Mouse (Mus musculus): ENCODE data around the gene Rab3gap1. TPM values are rescaled to one million over a fixed set of nuclear protein-coding genes. Genes with fewer than 3 reads are reported as not detected.

Gene Rab3gap1
- total and polyA plus RNA-seq, 3 experiments, result 21.7 to 37.5 (median 21.8) TPM

- peaks cover 9% of the 10 kb centered on the region for H3K79me2 ChIP-seq (replicated peaks; ENCODE audit: control insufficient read depth, extremely low read depth, insufficient read depth, poor library complexity, severe bottlenecking)
- peaks cover 9 to 30% of the 10 kb centered on the region in 2 experiments for H3K36me3 ChIP-seq (replicated peaks in 1 of 2; ENCODE audit: control insufficient read depth in 1 of 2, insufficient read depth in 1 of 2, low read length in 1 of 2)
- peaks cover 2 to 16% of the 10 kb centered on the region in 2 experiments; a peak in 2 of 4 replicates for H3K4me1 ChIP-seq (ENCODE audit: control insufficient read depth in 1 of 2, insufficient read depth in 2 of 2)
- TF ChIP-seq ZMIZ1 (IDR thresholded peaks at IDR 0.05; ENCODE audit: low read depth, low read length) (no peak), ELF1 (IDR thresholded peaks at IDR 0.05; ENCODE audit: low read depth, low read length) (no peak), SMC3 (IDR thresholded peaks at IDR 0.05; ENCODE audit: low read depth, low read length) (no peak), IRF4 (IDR thresholded peaks at IDR 0.05; ENCODE audit: low read depth, low read length) (no peak), SIN3A (IDR thresholded peaks at IDR 0.05; ENCODE audit: low read length) (no peak; the same call in 1 of the 2 replicates), TCF12 (IDR thresholded peaks at IDR 0.05; ENCODE audit: low read depth, low read length) (no peak), ZKSCAN1 (IDR thresholded peaks at IDR 0.05; ENCODE audit: borderline replicate concordance, low read depth, low read length) (no peak), MYC (IDR thresholded peaks at IDR 0.05; ENCODE audit: low read depth, low read length) (no peak)
- H3K27ac ChIP-seq (ENCODE audit: insufficient read depth, low read depth), result no peak overlapping the region
- H3K4me3 ChIP-seq (replicated peaks in 1 of 3; ENCODE audit: low read depth in 2 of 3, low read length in 2 of 3, poor library complexity in 1 of 3), result peak overlapping the region; percentile 78 to 88 (median 79)
- DNase-seq (ENCODE audit: extremely low read depth), result no peak
- H3K9ac ChIP-seq (ENCODE audit: insufficient read depth, low read depth), result peak overlapping the region; percentile 51
- H3K4me2 ChIP-seq (ENCODE audit: insufficient read depth, low read depth, poor library complexity, severe bottlenecking), result peak overlapping the region; percentile 88
- H3K9me3 ChIP-seq (replicated peaks; ENCODE audit: low read length), result no peaks in the 10 kb centered on the region
- H3K27me3 ChIP-seq (replicated peaks), result no peaks in the 10 kb centered on the region
- in situ Hi-C loops (cut with MboI; ENCODE audit: low pct_ligation_motif_present, low pct_unique_long_range_greater_than_20kb, low sequenced_read_pairs) (no loop called here), dilution Hi-C loops (cut with MboI; ENCODE audit: extremely low pct_ligation_motif_present, extremely low pct_unique_long_range_greater_than_20kb, low sequenced_read_pairs) (no loop called here)
Observed at GRCm38 (mm10) chr1:127869276-127869675, 703 bp downstream of the Rab3gap1 start.

GRCm38 (mm10) chr1:127899401-127899800, 30.8 kb downstream of the Rab3gap1 start:
- no peak overlapping the region for H3K9ac ChIP-seq (ENCODE audit: insufficient read depth, low read depth)
- no peak overlapping the region for H3K27ac ChIP-seq (ENCODE audit: insufficient read depth, low read depth)
- in situ Hi-C loops (cut with MboI; ENCODE audit: low pct_ligation_motif_present, low pct_unique_long_range_greater_than_20kb, low sequenced_read_pairs) (no loop called here), dilution Hi-C loops (cut with MboI; ENCODE audit: extremely low pct_ligation_motif_present, extremely low pct_unique_long_range_greater_than_20kb, low sequenced_read_pairs) (no loop called here)
- H3K79me2 ChIP-seq (replicated peaks; ENCODE audit: control insufficient read depth, extremely low read depth, insufficient read depth, poor library complexity, severe bottlenecking), result no peaks in the 10 kb centered on the region
- H3K4me3 ChIP-seq (replicated peaks in 1 of 3; ENCODE audit: low read depth in 2 of 3, low read length in 2 of 3, poor library complexity in 1 of 3), result no peak overlapping the region
- TF ChIP-seq CHD1 (IDR thresholded peaks at IDR 0.05; ENCODE audit: low read depth, low read length) (no peak), ETS1 (conservative IDR thresholded peaks at IDR 0.05; ENCODE audit: low read depth, low read length) (no peak), TCF12 (IDR thresholded peaks at IDR 0.05; ENCODE audit: low read depth, low read length) (no peak), ZMIZ1 (IDR thresholded peaks at IDR 0.05; ENCODE audit: low read depth, low read length) (no peak), MAZ (IDR thresholded peaks at IDR 0.05; ENCODE audit: low read depth, low read length) (no peak), EP300 (IDR thresholded peaks at IDR 0.05; ENCODE audit: low read length) (no peak), SMC3 (IDR thresholded peaks at IDR 0.05; ENCODE audit: low read depth, low read length) (no peak), NELFE (IDR thresholded peaks at IDR 0.05; ENCODE audit: low read depth, low read length) (no peak), JUND (conservative IDR thresholded peaks at IDR 0.05; ENCODE audit: low read depth, low read length) (no peak)
- H3K4me1 ChIP-seq (ENCODE audit: control insufficient read depth in 1 of 2, insufficient read depth in 2 of 2), result no peaks in the 10 kb centered on the region
- peaks cover 2 to 37% of the 10 kb centered on the region in 2 experiments for H3K36me3 ChIP-seq (replicated peaks in 1 of 2; ENCODE audit: control insufficient read depth in 1 of 2, insufficient read depth in 1 of 2, low read length in 1 of 2)
- H3K27me3 ChIP-seq (replicated peaks), result no peaks in the 10 kb centered on the region
- H3K9me3 ChIP-seq (replicated peaks; ENCODE audit: low read length), result no peaks in the 10 kb centered on the region
- no peak overlapping the region for H3K4me2 ChIP-seq (ENCODE audit: insufficient read depth, low read depth, poor library complexity, severe bottlenecking)
- DNase-seq (ENCODE audit: extremely low read depth), result no peak
